Mouse (Mus musculus): ENCODE data around the gene Mal.

GRCm38 (mm10) chr2:127627990-127628570 is 28.4 kb downstream of the Mal start:
- TF ChIP-seq GATA1 (IDR thresholded peaks at IDR 0.05; ENCODE audit: low read length) (no peak), TAL1 (IDR thresholded peaks at IDR 0.05; ENCODE audit: low read length) (no peak)

Measured in erythroblast, embryonic 14.5 days (primary cell).